Mouse (Mus musculus) intestine, embryonic 14.5 days (tissue): ENCODE data around the gene Rere. TPM values are rescaled to one million over a fixed set of nuclear protein-coding genes. Genes with fewer than 3 reads are reported as not detected.

Experiments used
- ATAC-seq: fragments of 200-750 bp; cut with Nextera tagmentation; replicated peaks from 2 replicates; pipeline ENCODE4 v1.8.0; 2017; ENCODE audit warnings: low read depth, moderate number of reproducible peaks, moderate TSS enrichment, moderate library complexity; ENCODE audit not compliant: low FRiP score, low TSS enrichment
- DNase-seq: peaks from one replicate; pipeline ENCODE4 v3.0.0-alpha.2; 2018; ENCODE audit warnings: low spot score
- H3K27ac ChIP-seq: fragments of 300-500 bp; sonication (generic); 2 replicates; pipeline ENCODE4 v1.5.1; 2014; ENCODE audit warnings: low read depth, mild to moderate bottlenecking, control low read depth
- H3K27me3 ChIP-seq: fragments of 300-500 bp; sonication (generic); replicated peaks from 2 replicates; pipeline ENCODE4 v1.6.1; 2014; ENCODE audit warnings: low read length, control low read depth; ENCODE audit not compliant: control insufficient read depth, insufficient read depth
- H3K36me3 ChIP-seq: fragments of 300-500 bp; sonication (generic); 2 replicates; pipeline ENCODE4 v1.6.1; 2014; ENCODE audit warnings: low read length, control low read depth; ENCODE audit not compliant: control insufficient read depth, insufficient read depth
- H3K4me1 ChIP-seq: fragments of 300-500 bp; sonication (generic); replicated peaks from 2 replicates; pipeline ENCODE4 v1.6.1; 2014; ENCODE audit warnings: low read length, control low read depth, mixed read lengths; ENCODE audit not compliant: control insufficient read depth, insufficient read depth
- H3K4me2 ChIP-seq: fragments of 300-500 bp; sonication (generic); 2 replicates; pipeline ENCODE4 v1.6.1; 2014; ENCODE audit warnings: low read length
- H3K4me3 ChIP-seq: fragments of 300-500 bp; sonication (generic); 2 replicates; pipeline ENCODE4 v1.5.1; 2014; ENCODE audit warnings: low read depth, low read length, control low read depth, mixed read lengths
- H3K9ac ChIP-seq: fragments of 300-500 bp; sonication (generic); 2 replicates; pipeline ENCODE4 v1.6.1; 2014; ENCODE audit warnings: mild to moderate bottlenecking, low read length
- H3K9me3 ChIP-seq: fragments of 300-500 bp; sonication (generic); 2 replicates; pipeline ENCODE4 v1.6.1; 2016; ENCODE audit warnings: low read length, control low read depth; ENCODE audit not compliant: control insufficient read depth
- WGBS: fragments of 180-500 bp; shearing (Covaris S2); extraction: QIAGEN DNeasy Blood & Tissue Kit; methylation state at CpG from one replicate; pipeline ENCODE4 v1.1.7; 2014; 5-methylcytosine and 5-hydroxymethylcytosine counted together
- polyA plus RNA-seq: library from polyadenylated mRNA; unstranded; fragments of >200 nt; fragmentation: Nextera tagmentation; extraction: Ambion mirVana; gene quantifications from 2 replicates; pipeline ENCODE4 v1.2.1, GENCODE M21; 2014

Rere gene
- polyA plus RNA-seq, 1 experiment from 2014 or later = 38.0 TPM

GRCm38 (mm10) chr4:150438621-150439020 lies 157.2 kb downstream of the Rere start:
- H3K27ac ChIP-seq = no peak overlapping the region
- H3K4me1 ChIP-seq = no peaks in the 10 kb centered on the region
- H3K9me3 ChIP-seq = no peaks in the 10 kb centered on the region
- no peaks in the 10 kb centered on the region for H3K27me3 ChIP-seq
- H3K4me2 ChIP-seq = no peak overlapping the region
- ATAC-seq (no peak), DNase-seq (no peak)
- WGBS = 85% methylated on average over 6 of the region's 6 CpGs
- H3K36me3 ChIP-seq = peaks cover 5% of the 10 kb centered on the region; the same call in 1 of the 2 replicates
- no peak overlapping the region for H3K9ac ChIP-seq
- no peak overlapping the region for H3K4me3 ChIP-seq

- 80% methylated on average over 10 of the region's 10 CpGs for WGBS
- H3K4me1 ChIP-seq = peaks cover 6% of the 10 kb centered on the region; the same call in 1 of the 2 replicates
- no peaks in the 10 kb centered on the region for H3K9me3 ChIP-seq
- H3K9ac ChIP-seq = no peak overlapping the region
- H3K4me3 ChIP-seq = no peak overlapping the region
- DNase-seq (no peak), ATAC-seq (no peak)
- no peak overlapping the region for H3K27ac ChIP-seq
- H3K36me3 ChIP-seq = peaks cover 3% of the 10 kb centered on the region; the same call in 1 of the 2 replicates
- H3K27me3 ChIP-seq = no peaks in the 10 kb centered on the region
- H3K4me2 ChIP-seq = no peak overlapping the region
These were observed 160.5 kb downstream of the Rere start for GRCm38 (mm10) chr4:150441931-150442330.

GRCm38 (mm10) chr4:150444068-150444467 lies 162.6 kb downstream of the Rere start:
- Histone ChIP-seq H3K27ac (no peak overlapping the region), H3K4me3 (no peak overlapping the region), H3K9ac (no peak overlapping the region), H3K4me2 (no peak overlapping the region), H3K4me1 (peaks cover 18% of the 10 kb centered on the region; the same call in 1 of the 2 replicates), H3K27me3 (no peaks in the 10 kb centered on the region), H3K9me3 (no peaks in the 10 kb centered on the region), H3K36me3 (peaks cover 3% of the 10 kb centered on the region; the same call in 1 of the 2 replicates)
- WGBS = 76% methylated on average over 3 of the region's 3 CpGs
- no peak for ATAC-seq
- DNase-seq = no peak

GRCm38 (mm10) chr4:150446617-150447016 lies 165.2 kb downstream of the Rere start:
- no peak overlapping the region for H3K4me2 ChIP-seq
- no peak for ATAC-seq
- no peaks in the 10 kb centered on the region for H3K27me3 ChIP-seq
- no peak for DNase-seq
- H3K9ac ChIP-seq = no peak overlapping the region
- H3K36me3 ChIP-seq = no peaks in the 10 kb centered on the region
- H3K27ac ChIP-seq = no peak overlapping the region
- no peak overlapping the region for H3K4me3 ChIP-seq
- 80% methylated on average over 4 of the region's 4 CpGs for WGBS
- H3K9me3 ChIP-seq = no peaks in the 10 kb centered on the region
- H3K4me1 ChIP-seq = peaks cover 18% of the 10 kb centered on the region; the same call in 1 of the 2 replicates

- Histone ChIP-seq H3K9ac (no peak overlapping the region), H3K27me3 (no peaks in the 10 kb centered on the region), H3K9me3 (no peaks in the 10 kb centered on the region), H3K36me3 (no peaks in the 10 kb centered on the region), H3K4me2 (no peak overlapping the region), H3K27ac (no peak overlapping the region), H3K4me3 (no peak overlapping the region), H3K4me1 (peaks cover 18% of the 10 kb centered on the region; the same call in 1 of the 2 replicates)
- ATAC-seq (no peak), DNase-seq (no peak)
- 81% methylated on average over 3 of the region's 3 CpGs for WGBS
These were observed 166.1 kb downstream of the Rere start for GRCm38 (mm10) chr4:150447517-150447916.

GRCm38 (mm10) chr4:150448433-150448832 lies 167.0 kb downstream of the Rere start:
- no peak for DNase-seq

GRCm38 (mm10) chr4:150450081-150450691 lies 168.7 kb downstream of the Rere start:
- ATAC-seq = no peak
- Histone ChIP-seq H3K9me3 (no peaks in the 10 kb centered on the region), H3K27ac (no peak overlapping the region), H3K27me3 (no peaks in the 10 kb centered on the region), H3K4me2 (no peak overlapping the region), H3K4me3 (no peak overlapping the region), H3K4me1 (peaks cover 23% of the 10 kb centered on the region; the same call in 1 of the 2 replicates), H3K9ac (no peak overlapping the region), H3K36me3 (no peaks in the 10 kb centered on the region)
- WGBS = 71% methylated on average over 6 of the region's 6 CpGs
- no peak for DNase-seq

More at GRCm38 (mm10) chr4:150448433-150448832, 167.0 kb downstream of the Rere start:
- no peak for ATAC-seq
- no peak overlapping the region for H3K27ac ChIP-seq
- H3K9ac ChIP-seq = no peak overlapping the region
- H3K4me2 ChIP-seq = no peak overlapping the region
- 87% methylated on average over 1 of the region's 1 CpGs for WGBS
- peaks cover 18% of the 10 kb centered on the region; the same call in 1 of the 2 replicates for H3K4me1 ChIP-seq
- H3K4me3 ChIP-seq = no peak overlapping the region
- no peaks in the 10 kb centered on the region for H3K36me3 ChIP-seq
- H3K9me3 ChIP-seq = no peaks in the 10 kb centered on the region
- H3K27me3 ChIP-seq = no peaks in the 10 kb centered on the region

GRCm38 (mm10) chr4:150452155-150452847 lies 170.9 kb downstream of the Rere start:
- WGBS = 80% methylated on average over 11 of the region's 11 CpGs
- no peak for ATAC-seq

More at GRCm38 (mm10) chr4:150452155-150452847, 170.9 kb downstream of the Rere start:
- Histone ChIP-seq H3K4me2 (no peak overlapping the region), H3K4me1 (peaks cover 21% of the 10 kb centered on the region; the same call in 1 of the 2 replicates), H3K9me3 (no peaks in the 10 kb centered on the region), H3K36me3 (no peaks in the 10 kb centered on the region), H3K9ac (no peak overlapping the region), H3K27me3 (no peaks in the 10 kb centered on the region), H3K27ac (no peak overlapping the region), H3K4me3 (no peak overlapping the region)
- no peak for DNase-seq
